Mouse (Mus musculus) liver, adult 2 months (tissue): ENCODE measurements around the gene Patz1. TPM values are rescaled to one million over a fixed set of nuclear protein-coding genes. Genes with fewer than 3 reads are reported as not detected.

Experiments used
- DNase-seq: peaks from one replicate; pipeline ENCODE4 v3.0.0-alpha.2; 2011; ENCODE audit warnings: low read depth, low spot score; ENCODE audit errors: extremely low read depth
- H3K27ac ChIP-seq: fragments of 200-500 bp; replicated peaks from 2 replicates; pipeline ENCODE4 v1.5.1; 2012; ENCODE audit warnings: low read depth, mild to moderate bottlenecking, control low read depth, inconsistent platforms, low read length; ENCODE audit not compliant: insufficient read depth
- H3K27me3 ChIP-seq: fragments of 200-500 bp; 2 replicates; pipeline ENCODE4 v1.6.1; 2012; ENCODE audit warnings: mild to moderate bottlenecking, moderate library complexity, low read length, inconsistent platforms; ENCODE audit not compliant: control insufficient read depth, insufficient read depth
- H3K36me3 ChIP-seq: fragments of 200-500 bp; 2 replicates; pipeline ENCODE4 v1.6.1; 2012; ENCODE audit warnings: low read length, inconsistent platforms; ENCODE audit not compliant: control insufficient read depth, insufficient read depth
- H3K4me1 ChIP-seq: fragments of 200-500 bp; 2 replicates; pipeline ENCODE4 v1.6.1; 2011; ENCODE audit warnings: low read length; ENCODE audit not compliant: control insufficient read depth, insufficient read depth
- H3K4me3 ChIP-seq: fragments of 200-500 bp; 2 replicates; pipeline ENCODE4 v1.5.1; 2011; ENCODE audit warnings: low read depth, mild to moderate bottlenecking, control low read depth, low read length, moderate library complexity; ENCODE audit not compliant: insufficient read depth
- H3K79me2 ChIP-seq: fragments of 200-500 bp; 2 replicates; pipeline ENCODE4 v1.6.1; 2012; ENCODE audit warnings: inconsistent platforms, mild to moderate bottlenecking, low read length, moderate library complexity; ENCODE audit not compliant: control insufficient read depth, insufficient read depth
- H3K9ac ChIP-seq: fragments of 200-500 bp; 2 replicates; pipeline ENCODE4 v1.6.1; 2012; ENCODE audit warnings: low read depth, mild to moderate bottlenecking, control low read depth, inconsistent platforms, low read length
- CTCF ChIP-seq: fragments of 200-500 bp; IDR thresholded peaks from 2 replicates; pipeline ENCODE4 v1.5.1; 2011; ENCODE audit warnings: low read depth, low read length, control low read depth
- POLR2A ChIP-seq: fragments of 200-500 bp; IDR thresholded peaks from 2 replicates; pipeline ENCODE4 v1.6.1; 2011; ENCODE audit warnings: low read length, control low read depth; ENCODE audit not compliant: insufficient read depth; ENCODE audit errors: extremely low read depth
- WGBS: fragments of 180-500 bp; shearing (Covaris S2); methylation state at CpG from one replicate; pipeline ENCODE4 v1.1.7; 2018; 5-methylcytosine and 5-hydroxymethylcytosine counted together
- polyA plus RNA-seq: library from polyadenylated mRNA; depleted of rRNA; stranded (reverse); fragments of >200 nt; gene quantifications from 2 replicates; pipeline ENCODE4 v1.2.3, GENCODE M21; 2012
- total RNA-seq: library from RNA; depleted of rRNA; stranded (reverse); fragments of >200 nt; gene quantifications from 2 replicates; pipeline ENCODE4 v1.2.3, GENCODE M21; 2014

Patz1 gene
- total and polyA plus RNA-seq, 2 experiments = 4.2 to 6.0 TPM

DNA sequence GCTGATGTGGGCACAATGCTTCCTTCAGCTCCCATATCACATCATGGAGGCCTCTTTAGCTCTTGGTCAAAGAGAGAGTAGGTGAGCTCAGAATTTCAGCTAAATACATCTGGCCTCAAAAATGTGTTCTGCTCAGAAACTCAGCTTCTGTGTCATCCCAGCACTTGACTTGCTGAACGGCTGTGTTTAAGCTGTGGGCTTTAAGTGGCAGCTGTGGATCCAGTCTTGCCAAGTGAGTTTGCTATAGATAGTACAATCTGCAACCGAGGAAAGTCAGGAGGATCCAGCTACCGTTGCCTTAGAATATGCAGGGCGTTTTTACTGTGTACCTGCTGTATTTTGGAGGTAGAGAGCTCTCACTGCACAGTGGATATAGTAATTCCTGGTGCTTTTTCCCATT is 13.7 kb downstream of the Patz1 start:
- Histone ChIP-seq H3K27ac (no peak overlapping the region), H3K36me3 (peaks cover 3% of the 10 kb centered on the region; the same call in 1 of the 2 replicates), H3K4me3 (no peak overlapping the region), H3K4me1 (no peaks in the 10 kb centered on the region), H3K27me3 (no peaks in the 10 kb centered on the region), H3K79me2 (no peaks in the 10 kb centered on the region), H3K9ac (no peak overlapping the region)
- no peak for DNase-seq
- TF ChIP-seq POLR2A (no peak), CTCF (no peak)
- WGBS = 86% methylated on average over 4 of the region's 4 CpGs

DNA sequence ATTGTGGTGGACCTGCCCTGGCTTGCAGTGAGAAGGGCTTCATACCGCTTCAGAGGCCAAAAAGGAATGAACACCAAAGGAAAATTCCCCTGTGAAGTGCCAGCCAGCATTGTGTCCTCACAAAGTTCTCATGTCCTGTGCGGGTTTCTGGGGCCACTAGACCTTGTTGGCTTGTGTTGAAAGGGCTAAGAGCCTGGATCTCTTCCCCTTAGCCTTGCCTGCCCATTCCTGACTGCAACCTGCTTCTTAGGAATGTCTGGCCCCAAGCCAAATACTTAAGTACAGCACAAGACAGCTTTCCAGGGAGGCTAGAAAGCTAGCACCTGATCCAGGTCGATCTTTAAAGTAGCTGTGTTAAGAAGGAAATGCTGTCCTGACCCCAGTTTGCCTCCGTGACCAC is 14.1 kb downstream of the Patz1 start:
- H3K27ac ChIP-seq = no peak overlapping the region
- peaks cover 5% of the 10 kb centered on the region; the same call in 1 of the 2 replicates for H3K36me3 ChIP-seq
- no peaks in the 10 kb centered on the region for H3K27me3 ChIP-seq
- no peak for TF ChIP-seq POLR2A
- no peak overlapping the region for H3K4me3 ChIP-seq
- H3K4me1 ChIP-seq = no peaks in the 10 kb centered on the region
- H3K9ac ChIP-seq = no peak overlapping the region
- no peak for DNase-seq
- 92% methylated on average over 4 of the region's 4 CpGs for WGBS
- H3K79me2 ChIP-seq = no peaks in the 10 kb centered on the region

DNA sequence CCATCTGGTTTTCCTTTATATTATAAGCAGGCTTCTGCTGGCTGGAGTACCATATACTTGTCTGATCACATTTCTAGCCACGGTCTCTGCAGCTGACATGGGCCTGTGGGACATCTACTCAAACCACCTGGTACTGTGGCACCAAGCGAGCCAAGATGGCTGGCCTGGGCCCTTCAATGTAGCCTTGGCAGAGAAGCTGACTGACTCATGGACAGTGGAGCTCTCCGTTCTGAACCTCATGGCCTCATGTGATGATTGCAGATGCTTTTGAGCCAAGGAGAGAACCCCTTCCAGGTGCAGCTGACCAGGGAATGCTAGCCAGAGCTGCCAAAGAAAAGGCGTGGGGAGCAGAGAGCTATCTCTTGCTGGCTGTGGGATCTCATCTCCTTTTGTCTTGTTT is 17.1 kb downstream of the Patz1 start:
- no peak for DNase-seq
- Histone ChIP-seq H3K27ac (no peak overlapping the region), H3K4me3 (no peak overlapping the region), H3K27me3 (no peaks in the 10 kb centered on the region), H3K36me3 (peaks cover 13% of the 10 kb centered on the region), H3K9ac (no peak overlapping the region), H3K79me2 (no peaks in the 10 kb centered on the region), H3K4me1 (no peaks in the 10 kb centered on the region)
- TF ChIP-seq POLR2A (no peak), CTCF (no peak)
- 95% methylated on average over 4 of the region's 4 CpGs for WGBS

DNA sequence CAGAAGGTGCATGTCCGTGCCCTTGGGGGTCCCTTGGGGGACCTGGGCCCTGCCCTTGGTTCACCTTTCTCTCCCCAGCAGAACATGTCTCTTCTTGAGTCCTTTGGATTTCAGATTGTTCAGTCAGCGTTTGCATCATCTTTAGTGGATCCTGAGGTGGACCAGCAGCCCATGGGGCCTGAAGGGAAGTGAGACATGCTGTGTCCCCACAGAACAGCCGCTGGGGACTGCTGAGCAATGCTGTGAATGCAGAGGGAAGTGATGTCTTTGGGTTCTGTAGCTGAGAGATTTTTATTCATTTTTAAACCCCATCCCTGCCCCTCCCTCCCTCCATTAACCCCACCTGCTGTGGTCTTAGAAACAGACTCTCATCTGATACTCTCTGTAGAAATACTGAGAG is 19.2 kb downstream of the Patz1 start:
- Histone ChIP-seq H3K79me2 (no peaks in the 10 kb centered on the region), H3K4me1 (no peaks in the 10 kb centered on the region), H3K9ac (no peak overlapping the region), H3K4me3 (no peak overlapping the region), H3K27me3 (no peaks in the 10 kb centered on the region), H3K27ac (no peak overlapping the region), H3K36me3 (peaks cover 13% of the 10 kb centered on the region)
- WGBS = 93% methylated on average over 3 of the region's 3 CpGs
- no peak for DNase-seq
- no peak for TF ChIP-seq CTCF
- TF ChIP-seq POLR2A = no peak

DNA sequence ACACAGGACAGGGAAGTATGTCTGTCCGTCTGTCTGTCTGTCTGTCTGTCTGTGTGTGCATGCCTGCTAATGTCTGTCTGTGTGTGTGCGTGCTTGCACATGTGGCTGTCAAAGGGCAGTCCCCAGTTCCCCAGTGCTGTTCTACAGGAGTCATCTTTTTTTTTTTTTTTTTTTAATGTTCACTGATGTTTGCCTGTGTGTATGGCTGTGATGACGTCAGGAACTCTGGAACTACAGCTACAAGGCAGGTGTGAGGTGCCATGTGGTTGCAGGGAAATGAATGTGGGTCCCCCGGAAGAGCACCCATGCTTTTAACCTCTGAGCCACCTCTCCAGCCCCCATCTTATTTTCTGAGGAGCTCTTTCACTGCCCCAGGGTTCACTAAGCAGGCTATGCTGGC is 21.2 kb downstream of the Patz1 start:
- Histone ChIP-seq H3K36me3 (peaks cover 13% of the 10 kb centered on the region), H3K27ac (no peak overlapping the region), H3K4me3 (no peak overlapping the region), H3K27me3 (no peaks in the 10 kb centered on the region), H3K79me2 (no peaks in the 10 kb centered on the region), H3K9ac (no peak overlapping the region), H3K4me1 (no peaks in the 10 kb centered on the region)
- WGBS = 88% methylated on average over 4 of the region's 4 CpGs
- TF ChIP-seq POLR2A = no peak
- TF ChIP-seq CTCF = no peak
- DNase-seq = no peak

DNA sequence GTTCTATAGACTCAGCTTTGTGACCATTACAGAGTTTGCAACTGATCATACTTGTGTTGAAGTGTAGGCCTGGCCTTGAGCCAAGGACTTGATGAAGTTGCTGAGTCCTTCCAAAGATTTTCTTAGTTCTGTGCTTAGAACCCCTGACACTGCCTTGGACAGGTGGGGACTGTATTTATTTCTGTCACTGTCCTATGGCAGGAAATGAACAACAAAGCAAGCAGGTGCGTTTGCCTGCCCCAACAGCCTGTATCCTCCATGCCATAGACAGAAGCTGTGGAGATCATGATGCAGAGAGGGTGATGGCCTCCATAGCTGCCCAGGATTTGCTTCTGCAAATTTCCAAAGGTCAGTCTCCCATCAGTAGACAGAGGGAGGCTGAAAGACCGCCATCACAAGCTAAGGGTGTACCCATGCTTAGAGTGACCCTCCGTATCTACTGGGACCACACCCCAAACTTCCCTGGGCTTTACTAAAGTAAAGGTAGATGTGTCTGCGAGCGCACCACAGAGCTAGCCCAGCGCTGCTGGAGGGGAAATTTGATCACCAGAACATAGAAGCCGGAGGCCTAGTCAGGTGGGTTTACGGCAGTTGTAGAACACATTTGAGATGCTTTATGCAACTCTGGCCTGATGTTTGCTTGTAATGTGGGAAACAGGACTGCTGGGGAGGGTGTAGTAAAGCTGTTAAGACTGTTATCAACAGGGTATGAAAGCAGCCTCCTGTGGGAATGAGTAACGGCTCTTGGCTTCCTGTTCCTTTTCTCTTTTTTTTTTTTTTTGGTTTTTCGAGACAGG is 22.3 kb downstream of the Patz1 start:
- WGBS = 90% methylated on average over 10 of the region's 10 CpGs
- TF ChIP-seq POLR2A (no peak), CTCF (no peak)
- no peaks in the 10 kb centered on the region for H3K79me2 ChIP-seq
- H3K27me3 ChIP-seq = no peaks in the 10 kb centered on the region
- no peak overlapping the region for H3K4me3 ChIP-seq
- peaks cover 13% of the 10 kb centered on the region for H3K36me3 ChIP-seq
- no peaks in the 10 kb centered on the region for H3K4me1 ChIP-seq
- DNase-seq = no peak
- H3K9ac ChIP-seq = no peak overlapping the region
- no peak overlapping the region for H3K27ac ChIP-seq
